Mouse (Mus musculus) left cerebral cortex, postnatal 10 days (tissue): ENCODE data around the gene Hist1h3i. TPM values are rescaled to one million over a fixed set of nuclear protein-coding genes. Genes with fewer than 3 reads are reported as not detected.
"Not testable (repeated sequence)": the region's sequence is repeated elsewhere in the genome, so short reads cannot be mapped to it uniquely, and the experiment has no call there.

Experiments used
- DNase-seq, 2 experiments: peaks; one replicate each; pipeline ENCODE4 v3.0.0; 2021 to 2022; ENCODE audit warnings: low spot score in 2 of 2, mixed read lengths in 1 of 2; ENCODE audit errors: extremely low spot score in 1 of 2
- intact Hi-C: fragments of 180-260 bp; cut with DNase I; formaldehyde crosslinking; loops from one replicate; pipeline ENCODE4 v1.15.1; 2025
- microRNA-seq: library from miRNA; unstranded; fragments of <30 nt; microRNA quantifications from one replicate; pipeline ENCODE4 v1.2.0, GENCODE M21; 2022
- total RNA-seq, 2 experiments: library from RNA; stranded (reverse); gene quantifications; 2 replicates each; pipeline ENCODE4 v1.2.3; 2021

Gene Hist1h3i
- total RNA-seq, 2 experiments from 2014 or later, result 53.5 to 57.3 TPM

- DNase-seq, result peak; percentile 92 to 94
- intact Hi-C loops, result not testable (repeated sequence)
Observed at GRCm38 (mm10) chr13:21750159-21751017, 32.8 kb downstream of the Hist1h3i start, which contains the start of gene Hist1h4k. TSS of gene Hist1h4k (minus strand) at chr13:21750505.

DNA sequence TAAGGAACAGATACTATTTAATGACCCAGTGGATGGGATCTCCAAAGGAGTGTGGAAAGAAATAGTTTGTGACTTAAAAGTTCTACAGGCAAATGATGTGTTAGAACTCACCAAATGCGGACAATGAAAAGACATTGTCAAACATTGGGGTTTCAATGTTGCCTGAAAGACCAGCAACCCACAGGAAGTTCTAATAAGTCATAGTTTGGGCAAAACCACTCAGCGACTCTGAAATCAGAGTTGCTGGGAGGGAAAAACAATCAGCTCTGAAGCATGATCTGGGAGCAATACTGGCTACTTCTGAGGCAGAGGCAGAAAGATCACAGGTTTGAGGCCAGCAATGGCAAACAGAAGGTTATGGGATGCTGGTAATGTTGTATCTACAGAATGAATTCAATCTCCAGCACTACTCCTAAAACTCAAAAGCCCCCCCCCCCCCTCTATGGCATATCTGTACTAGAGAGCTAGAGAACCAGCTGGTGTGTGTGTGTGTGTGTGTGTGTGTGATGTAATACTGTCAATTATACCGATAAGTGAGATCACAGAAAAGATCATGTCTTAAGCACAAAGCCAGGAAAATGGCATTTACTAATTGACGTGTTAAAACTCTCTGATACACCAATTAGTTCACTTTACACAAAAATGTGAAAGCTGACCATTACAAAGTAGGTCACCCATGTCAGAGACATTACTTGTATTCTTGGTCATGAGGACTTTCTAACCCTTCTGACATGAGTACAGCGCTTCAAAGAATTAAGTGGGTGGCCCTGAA, 33.6 kb downstream of the Hist1h3i start:
- intact Hi-C loops, result no loop called here

GRCm38 (mm10) chr13:21745006-21745405, 38.2 kb downstream of the Hist1h3i start:
- DNase-seq, result no peak
- intact Hi-C loops, result no loop called here

More for the DNA sequence above, 33.6 kb downstream of the Hist1h3i start:
- DNase-seq, result no peak

DNA sequence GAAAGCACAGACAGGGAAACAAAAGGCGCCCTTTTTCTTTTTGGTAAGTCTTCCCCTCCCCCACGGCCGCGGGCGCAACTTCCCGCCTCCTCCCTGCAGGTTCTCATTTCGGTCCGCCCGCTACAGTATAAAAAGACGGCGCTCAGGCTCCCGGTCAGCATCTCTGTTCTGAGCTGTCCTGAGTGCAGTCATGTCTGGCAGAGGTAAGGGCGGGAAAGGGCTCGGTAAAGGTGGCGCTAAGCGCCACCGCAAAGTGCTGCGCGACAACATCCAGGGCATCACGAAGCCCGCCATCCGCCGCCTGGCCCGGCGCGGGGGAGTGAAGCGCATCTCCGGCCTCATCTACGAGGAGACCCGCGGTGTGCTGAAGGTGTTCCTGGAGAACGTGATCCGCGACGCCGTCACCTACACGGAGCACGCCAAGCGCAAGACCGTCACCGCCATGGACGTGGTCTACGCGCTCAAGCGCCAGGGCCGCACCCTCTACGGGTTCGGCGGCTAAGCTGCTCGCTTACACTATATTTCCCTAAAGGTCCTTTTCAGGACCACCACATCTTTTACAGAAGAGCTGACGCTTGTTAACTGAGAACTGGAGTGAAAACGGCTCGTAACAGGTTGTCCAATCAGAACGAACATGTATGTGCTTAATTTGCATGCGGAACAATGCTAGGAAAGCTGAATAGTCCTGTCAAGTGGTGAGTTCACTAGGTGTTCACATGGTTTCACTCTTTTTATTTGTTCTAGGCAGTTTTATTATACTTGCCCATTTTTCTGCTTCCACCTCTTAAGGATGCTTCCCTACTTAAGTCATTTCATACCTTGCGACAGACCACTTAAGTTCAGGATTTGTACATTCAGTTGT, 48.0 kb downstream of the Hist1h3i start, which contains the start of gene Hist1h4j:
Gene Hist1h4j, plus strand, starts transcription at position 159 of the 862 bp plus-strand sequence.
- intact Hi-C loops, result loop anchor here (2.0 kb wide), 1 partner anchor 20 kb away; no protein-coding TSS in a partner anchor
- DNase-seq, result peak; percentile 77 to 86

GRCm38 (mm10) chr13:21734010-21734905, 48.9 kb downstream of the Hist1h3i start:
- intact Hi-C loops, result loop anchor here (2.0 kb wide), 1 partner anchor 19 kb away; no protein-coding TSS in a partner anchor
- peak; percentile 77 to 79 for DNase-seq

GRCm38 (mm10) chr13:21733466-21733865, 49.7 kb downstream of the Hist1h3i start:
- DNase-seq, result no peak
- intact Hi-C loops, result no loop called here

Small RNAs within 50 kb of the gene (microRNA-seq; reads per million reads assigned to microRNA genes)
- gene Gm19658 (not detected), gene Gm44346 (not detected), gene Gm44454 (not detected), gene Gm44466 (not detected)

Other genes starting within 250 kb of the Hist1h3i start
- gene Olfr1366, start 240.6 kb downstream of the Hist1h3i start, total RNA-seq, result not detected
- not detected for gene Olfr1535, start 223.5 kb downstream of the Hist1h3i start, total RNA-seq
- gene Olfr1364, start 201.6 kb downstream of the Hist1h3i start, total RNA-seq, result not detected
- not detected for gene Olfr1362, start 169.3 kb downstream of the Hist1h3i start, total RNA-seq
- not detected for gene Olfr11, start 140.9 kb downstream of the Hist1h3i start, total RNA-seq
- gene Olfr1361, start 120.0 kb downstream of the Hist1h3i start, total RNA-seq, result not detected
- gene Olfr1360, start 106.0 kb downstream of the Hist1h3i start, total RNA-seq, result not detected
- gene Olfr1359, start 85.3 kb downstream of the Hist1h3i start, total RNA-seq, result not detected
- gene Hist1h2bl, start 67.2 kb downstream of the Hist1h3i start, total RNA-seq, result 10 to 100 TPM; 41.4 to 52.8 TPM
- 10 to 100 TPM; 68.4 to 76.2 TPM for gene Hist1h2ai, start 66.9 kb downstream of the Hist1h3i start, total RNA-seq
- gene Hist1h3h, start 65.7 kb downstream of the Hist1h3i start, total RNA-seq, result 10 to 100 TPM; 69.3 to 80.8 TPM
- gene Hist1h2bm, start 61.3 kb downstream of the Hist1h3i start, total RNA-seq, result 10 to 100 TPM; 10.1 to 13.9 TPM
- gene Hist1h4j, start 48.3 kb downstream of the Hist1h3i start, total RNA-seq, result 10 to 100 TPM; 13.5 to 16.2 TPM
- 100 to 1,000 TPM; 306 to 311 TPM for gene Hist1h4k, start 32.9 kb downstream of the Hist1h3i start, total RNA-seq
- 10 to 100 TPM; 23.0 to 24.1 TPM for gene Hist1h2ak, start 29.5 kb downstream of the Hist1h3i start, total RNA-seq
- 10 to 100 TPM; 23.0 to 25.1 TPM for gene Hist1h2bn, start 29.2 kb downstream of the Hist1h3i start, total RNA-seq
- gene Hist1h1b, start 2.7 kb downstream of the Hist1h3i start, total RNA-seq, result 10 to 100 TPM; 19.5 to 20.4 TPM
- gene Hist1h2an, start 3.8 kb upstream of the Hist1h3i start, total RNA-seq, result 1 to 10 TPM; 5.2 to 6.1 TPM
- 10 to 100 TPM; 16.5 to 17.0 TPM for gene Hist1h2bp, start 4.1 kb upstream of the Hist1h3i start, total RNA-seq
- 10 to 100 TPM; 48.3 to 50.2 TPM for gene Hist1h2bq, start 26.8 kb upstream of the Hist1h3i start, total RNA-seq
- gene Hist1h2ao, start 27.1 kb upstream of the Hist1h3i start, total RNA-seq, result not detected
- 100 to 1,000 TPM; 180 to 194 TPM for gene Hist1h4m, start 28.4 kb upstream of the Hist1h3i start, total RNA-seq
- gene Hist1h4n, start 48.8 kb upstream of the Hist1h3i start, total RNA-seq, result 10 to 100 TPM; 21.2 to 27.5 TPM
- gene Hist1h2ap, start 50.1 kb upstream of the Hist1h3i start, total RNA-seq, result 10 to 100 TPM; 66.4 to 75.9 TPM
- 10 to 100 TPM; 47.5 to 49.6 TPM for gene Hist1h2br, start 50.4 kb upstream of the Hist1h3i start, total RNA-seq
- gene Zfp184, start 161.7 kb upstream of the Hist1h3i start, total RNA-seq, result 1 to 10 TPM; 3.9 to 5.1 TPM
- gene Pom121l2, start 197.8 kb upstream of the Hist1h3i start, total RNA-seq, result not detected
- under 1 TPM in 1 of 2 experiments, not detected in 1; 0.55 TPM for gene Prss16, start 226.4 kb upstream of the Hist1h3i start, total RNA-seq